Mouse (Mus musculus) myocyte (in vitro differentiated cells): Measurements from ENCODE around the gene Neil1. TPM values are rescaled to one million over a fixed set of nuclear protein-coding genes. Genes with fewer than 3 reads are reported as not detected.

ENCODE experiments used
- H3K27me3 ChIP-seq: one replicate; pipeline ENCODE4 v1.6.1; 2011; ENCODE audit not compliant: control insufficient read depth, insufficient read depth, insufficient read length
- H3K36me3 ChIP-seq: one replicate; pipeline ENCODE4 v1.6.1; 2011; ENCODE audit not compliant: control insufficient read depth, insufficient read depth
- H3K4me2 ChIP-seq: one replicate; pipeline ENCODE4 v1.6.1; 2011; ENCODE audit warnings: low read depth, control low read depth
- H3K4me3 ChIP-seq: one replicate; pipeline ENCODE4 v1.5.1; 2011; ENCODE audit warnings: mild to moderate bottlenecking, control low read depth, moderate library complexity
- H3K79me2 ChIP-seq: one replicate; pipeline ENCODE4 v1.6.1; 2011; ENCODE audit not compliant: control insufficient read depth, insufficient read depth
- H3ac ChIP-seq: one replicate; pipeline ENCODE4 v1.6.1; 2011; ENCODE audit not compliant: control insufficient read depth, insufficient read length
- CEBPB ChIP-seq: IDR thresholded peaks from 2 replicates; pipeline ENCODE4 v1.6.1; 2011; ENCODE audit warnings: mild to moderate bottlenecking, moderate library complexity; ENCODE audit not compliant: poor library complexity, insufficient read depth, severe bottlenecking
- E2F4 ChIP-seq: IDR thresholded peaks from one replicate; pipeline ENCODE4 v1.6.1; 2011; ENCODE audit warnings: mild to moderate bottlenecking, control low read depth, moderate library complexity; ENCODE audit not compliant: insufficient read depth
- MAX ChIP-seq: IDR thresholded peaks from one replicate; pipeline ENCODE4 v1.6.1; 2011; ENCODE audit warnings: low read depth, mild to moderate bottlenecking, control low read depth
- MYOD1 ChIP-seq, 3 experiments: IDR thresholded peaks; one replicate each; pipeline ENCODE4 v1.6.1; 2011; ENCODE audit warnings: control low read depth in 2 of 3, low read depth in 2 of 3, mild to moderate bottlenecking in 2 of 3, moderate library complexity in 1 of 3; ENCODE audit not compliant: insufficient read length in 2 of 3, control insufficient read depth in 1 of 3
- MYOG ChIP-seq, 3 experiments: IDR thresholded peaks; one replicate each; pipeline ENCODE4 v1.6.1; 2011; ENCODE audit warnings: control low read depth in 2 of 3, low read depth in 2 of 3, mild to moderate bottlenecking in 2 of 3; ENCODE audit not compliant: insufficient read length in 2 of 3, control insufficient read depth in 1 of 3, insufficient read depth in 1 of 3
- POLR2A ChIP-seq: IDR thresholded peaks from one replicate; pipeline ENCODE4 v1.6.1; 2011; ENCODE audit warnings: low read depth, mild to moderate bottlenecking, control low read depth, moderate library complexity; ENCODE audit not compliant: insufficient read length
- POLR2AphosphoS2 ChIP-seq: IDR thresholded peaks from one replicate; pipeline ENCODE4 v1.6.1; 2011; ENCODE audit warnings: low read depth, control low read depth; ENCODE audit not compliant: insufficient read length
- REST ChIP-seq: IDR thresholded peaks from one replicate; pipeline ENCODE4 v1.6.1; 2011; ENCODE audit warnings: mild to moderate bottlenecking, control low read depth, moderate library complexity; ENCODE audit not compliant: insufficient read depth, insufficient read length
- SRF ChIP-seq: IDR thresholded peaks from one replicate; pipeline ENCODE4 v1.6.1; 2011; ENCODE audit warnings: low read depth; ENCODE audit not compliant: control insufficient read depth, insufficient read length
- TCF12 ChIP-seq: IDR thresholded peaks from one replicate; pipeline ENCODE4 v1.6.1; 2011; ENCODE audit warnings: mild to moderate bottlenecking, control low read depth; ENCODE audit not compliant: poor library complexity, insufficient read depth, severe bottlenecking
- TCF3 ChIP-seq: IDR thresholded peaks from one replicate; pipeline ENCODE4 v1.6.1; 2011; ENCODE audit warnings: low read depth, control low read depth; ENCODE audit not compliant: insufficient read length
- USF1 ChIP-seq: IDR thresholded peaks from one replicate; pipeline ENCODE4 v1.6.1; 2011; ENCODE audit warnings: low read depth, mild to moderate bottlenecking, control low read depth, moderate library complexity
- polyA plus RNA-seq: library from polyadenylated mRNA; unstranded; fragments of >200 nt; fragmentation: generic; extraction: Trizol; gene quantifications from one replicate; pipeline ENCODE4 v1.2.1, GENCODE M21; 2012; ENCODE audit warnings: missing spikeins

Neil1 gene
- polyA plus RNA-seq, 1 experiment: 12.7 TPM

- no peak for TF ChIP-seq MAX
- TF ChIP-seq REST: no peak
- TF ChIP-seq TCF3: no peak
- no peak for TF ChIP-seq TCF12
- H3K4me3 ChIP-seq: no peak overlapping the region
Measured at GRCm38 (mm10) chr9:57141417-57142353, 6.4 kb downstream of the Neil1 start.

GRCm38 (mm10) chr9:57139571-57139970 lies 8.5 kb downstream of the Neil1 start:
- no peak overlapping the region for H3ac ChIP-seq
- no peak for TF ChIP-seq POLR2A
- TF ChIP-seq SRF: no peak
- no peak for TF ChIP-seq CEBPB
- TF ChIP-seq MAX: no peak
- no peak for TF ChIP-seq POLR2AphosphoS2
- no peak for TF ChIP-seq MYOG (IDR thresholded peaks at IDR 0.05; ENCODE audit: control insufficient read depth in 1 of 3, insufficient read depth in 1 of 3, insufficient read length in 2 of 3, low read depth in 2 of 3)
- no peak for TF ChIP-seq E2F4
- TF ChIP-seq TCF3: no peak
- TF ChIP-seq MYOD1 (IDR thresholded peaks at IDR 0.05; ENCODE audit: control insufficient read depth in 1 of 3, insufficient read length in 2 of 3, low read depth in 2 of 3): no peak
- TF ChIP-seq REST: no peak
- no peak for TF ChIP-seq TCF12
- no peak for TF ChIP-seq USF1
- H3K27me3 ChIP-seq: no peaks in the 10 kb centered on the region
- no peak overlapping the region for H3K4me3 ChIP-seq
- peaks cover 10% of the 10 kb centered on the region for H3K36me3 ChIP-seq
- H3K79me2 ChIP-seq: no peaks in the 10 kb centered on the region
- H3K4me2 ChIP-seq: no peak overlapping the region

More at GRCm38 (mm10) chr9:57141417-57142353, 6.4 kb downstream of the Neil1 start:
- H3ac ChIP-seq: no peak overlapping the region
- no peaks in the 10 kb centered on the region for H3K27me3 ChIP-seq
- H3K36me3 ChIP-seq: peaks cover 4% of the 10 kb centered on the region
- no peak overlapping the region for H3K4me2 ChIP-seq
- no peaks in the 10 kb centered on the region for H3K79me2 ChIP-seq

- Histone ChIP-seq H3K27me3 (no peaks in the 10 kb centered on the region), H3K4me3 (no peak overlapping the region), H3K79me2 (no peaks in the 10 kb centered on the region), H3ac (no peak overlapping the region), H3K36me3 (peaks cover 10% of the 10 kb centered on the region), H3K4me2 (no peak overlapping the region)
- TF ChIP-seq POLR2A (no peak), MYOD1 (IDR thresholded peaks at IDR 0.05; ENCODE audit: control insufficient read depth in 1 of 3, insufficient read length in 2 of 3, low read depth in 2 of 3) (no peak), REST (no peak), SRF (no peak), E2F4 (no peak), MAX (no peak), CEBPB (no peak), MYOG (IDR thresholded peaks at IDR 0.05; ENCODE audit: control insufficient read depth in 1 of 3, insufficient read depth in 1 of 3, insufficient read length in 2 of 3, low read depth in 2 of 3) (no peak), TCF3 (no peak), POLR2AphosphoS2 (no peak), TCF12 (no peak), USF1 (no peak)
Measured at GRCm38 (mm10) chr9:57139110-57139509, 9.0 kb downstream of the Neil1 start.

DNA sequence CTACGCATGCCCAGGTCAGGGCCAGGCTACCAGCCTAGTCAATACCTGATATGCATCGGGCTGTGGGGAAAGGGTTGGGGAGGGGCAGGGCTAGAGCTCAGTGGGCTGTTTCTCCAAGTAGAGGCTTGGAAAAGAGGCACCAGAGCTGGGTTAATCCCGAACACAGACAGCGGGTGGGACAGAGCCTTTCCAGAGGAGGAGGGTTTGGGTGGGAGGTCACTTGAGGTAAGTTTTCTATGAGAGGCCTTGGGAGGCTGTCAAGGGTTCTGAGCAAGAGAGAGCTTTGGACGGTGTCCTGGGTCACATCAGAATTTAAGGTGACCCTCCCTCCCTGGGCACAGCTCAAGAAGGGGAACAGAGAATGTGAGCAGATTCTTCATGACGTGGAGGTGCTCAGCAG lies 9.6 kb downstream of the Neil1 start:
- no peaks in the 10 kb centered on the region for H3K27me3 ChIP-seq
- no peaks in the 10 kb centered on the region for H3K79me2 ChIP-seq
- TF ChIP-seq POLR2AphosphoS2: no peak
- no peak for TF ChIP-seq MYOD1 (IDR thresholded peaks at IDR 0.05; ENCODE audit: control insufficient read depth in 1 of 3, insufficient read length in 2 of 3, low read depth in 2 of 3)
- no peak for TF ChIP-seq USF1
- no peak for TF ChIP-seq POLR2A
- no peak for TF ChIP-seq CEBPB
- TF ChIP-seq SRF: no peak
- TF ChIP-seq TCF12: no peak
- no peak for TF ChIP-seq E2F4
- no peak for TF ChIP-seq REST
- no peak for TF ChIP-seq MYOG (IDR thresholded peaks at IDR 0.05; ENCODE audit: control insufficient read depth in 1 of 3, insufficient read depth in 1 of 3, insufficient read length in 2 of 3, low read depth in 2 of 3)
- no peak for TF ChIP-seq MAX
- no peak for TF ChIP-seq TCF3
- H3K4me2 ChIP-seq: no peak overlapping the region
- H3K4me3 ChIP-seq: no peak overlapping the region
- H3K36me3 ChIP-seq: peaks cover 10% of the 10 kb centered on the region
- H3ac ChIP-seq: no peak overlapping the region
